Mouse (Mus musculus) neural tube, embryonic 13.5 days (tissue): Measurements from ENCODE around the gene Tenm4. TPM values are rescaled to one million over a fixed set of nuclear protein-coding genes. Genes with fewer than 3 reads are reported as not detected.

Experiments used
- ATAC-seq: fragments of 200-750 bp; cut with Nextera tagmentation; 2 replicates; pipeline ENCODE4 v1.8.0; 2017; ENCODE audit warnings: low read depth, mild to moderate bottlenecking, moderate TSS enrichment, moderate library complexity
- H3K27ac ChIP-seq: fragments of 300-500 bp; sonication (generic); replicated peaks from 2 replicates; pipeline ENCODE4 v1.5.1; 2015; ENCODE audit warnings: moderate library complexity, mild to moderate bottlenecking, inconsistent platforms
- H3K27me3 ChIP-seq: fragments of 300-500 bp; sonication (generic); 2 replicates; pipeline ENCODE4 v1.6.1; 2015; ENCODE audit warnings: mild to moderate bottlenecking, inconsistent platforms
- H3K36me3 ChIP-seq: fragments of 300-500 bp; sonication (generic); 2 replicates; pipeline ENCODE4 v1.6.1; 2015; ENCODE audit warnings: mild to moderate bottlenecking, inconsistent platforms
- H3K4me1 ChIP-seq: fragments of 300-500 bp; sonication (generic); replicated peaks from 2 replicates; pipeline ENCODE4 v1.6.1; 2015; ENCODE audit warnings: inconsistent platforms
- H3K4me2 ChIP-seq: fragments of 300-500 bp; sonication (generic); 2 replicates; pipeline ENCODE4 v1.6.1; 2015; ENCODE audit warnings: inconsistent platforms, mild to moderate bottlenecking, moderate library complexity
- H3K4me3 ChIP-seq: fragments of 300-500 bp; sonication (generic); 2 replicates; pipeline ENCODE4 v1.5.1; 2015; ENCODE audit warnings: mild to moderate bottlenecking, inconsistent platforms
- H3K9ac ChIP-seq: fragments of 300-500 bp; sonication (generic); 2 replicates; pipeline ENCODE4 v1.6.1; 2015; ENCODE audit warnings: moderate library complexity, mild to moderate bottlenecking, inconsistent platforms
- H3K9me3 ChIP-seq: fragments of 300-500 bp; sonication (generic); 2 replicates; pipeline ENCODE4 v1.6.1; 2016; ENCODE audit warnings: inconsistent platforms
- WGBS: fragments of 180-500 bp; shearing (Covaris S2); methylation state at CpG from one replicate; pipeline ENCODE4 v1.1.7; 2015; 5-methylcytosine and 5-hydroxymethylcytosine counted together
- polyA plus RNA-seq: library from polyadenylated mRNA; unstranded; fragments of >200 nt; fragmentation: Nextera tagmentation; extraction: Ambion mirVana; gene quantifications from 2 replicates; pipeline ENCODE4 v1.2.1, GENCODE M21; 2015

Tenm4 gene
- polyA plus RNA-seq, 1 experiment from 2014 or later, result 36.8 TPM

DNA sequence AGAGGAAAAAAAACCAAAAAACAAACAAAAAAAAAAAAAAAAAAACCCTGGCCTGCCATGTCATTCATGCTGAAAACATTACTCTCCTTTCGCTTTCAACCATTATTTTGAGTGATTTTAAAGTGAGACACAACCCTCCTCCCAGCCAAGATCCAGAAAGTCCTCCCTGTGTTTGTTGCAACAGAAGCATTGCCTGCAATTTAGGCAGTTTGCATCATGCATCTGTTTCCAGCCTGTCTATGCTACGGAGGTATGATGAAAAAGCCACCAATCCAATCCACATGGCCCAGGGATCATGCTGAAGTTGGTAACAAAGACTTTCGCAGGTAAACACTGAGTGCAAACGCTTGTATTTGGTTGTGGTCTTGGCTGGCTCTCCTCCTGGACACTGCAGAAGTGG, 158.3 kb downstream of the Tenm4 start:
- Histone ChIP-seq H3K4me2 (no peak overlapping the region), H3K27ac (no peak overlapping the region), H3K4me1 (no peaks in the 10 kb centered on the region; the same call in 1 of the 2 replicates), H3K36me3 (peaks cover 7% of the 10 kb centered on the region; the same call in 1 of the 2 replicates), H3K9ac (no peak overlapping the region), H3K27me3 (no peaks in the 10 kb centered on the region), H3K9me3 (peaks cover 9% of the 10 kb centered on the region; the same call in 1 of the 2 replicates), H3K4me3 (no peak overlapping the region)
- ATAC-seq, result no peak
- 88% methylated on average over 4 of the region's 4 CpGs for WGBS

GRCm38 (mm10) chr7:96331186-96331585, 160.1 kb downstream of the Tenm4 start:
- Histone ChIP-seq H3K9me3 (no peaks in the 10 kb centered on the region), H3K36me3 (no peaks in the 10 kb centered on the region), H3K27me3 (no peaks in the 10 kb centered on the region), H3K4me1 (no peaks in the 10 kb centered on the region; the same call in 1 of the 2 replicates), H3K4me2 (no peak overlapping the region), H3K9ac (no peak overlapping the region), H3K27ac (no peak overlapping the region), H3K4me3 (no peak overlapping the region)
- WGBS, result 31% methylated on average over 1 of the region's 1 CpGs
- no peak for ATAC-seq

GRCm38 (mm10) chr7:96334361-96334760, 163.3 kb downstream of the Tenm4 start:
- Histone ChIP-seq H3K27ac (no peak overlapping the region), H3K9ac (no peak overlapping the region), H3K4me1 (peaks cover 6% of the 10 kb centered on the region; the same call in 1 of the 2 replicates), H3K9me3 (no peaks in the 10 kb centered on the region), H3K4me3 (no peak overlapping the region), H3K36me3 (no peaks in the 10 kb centered on the region), H3K4me2 (no peak overlapping the region), H3K27me3 (no peaks in the 10 kb centered on the region)
- 35% methylated on average over 2 of the region's 2 CpGs for WGBS
- ATAC-seq, result no peak

DNA sequence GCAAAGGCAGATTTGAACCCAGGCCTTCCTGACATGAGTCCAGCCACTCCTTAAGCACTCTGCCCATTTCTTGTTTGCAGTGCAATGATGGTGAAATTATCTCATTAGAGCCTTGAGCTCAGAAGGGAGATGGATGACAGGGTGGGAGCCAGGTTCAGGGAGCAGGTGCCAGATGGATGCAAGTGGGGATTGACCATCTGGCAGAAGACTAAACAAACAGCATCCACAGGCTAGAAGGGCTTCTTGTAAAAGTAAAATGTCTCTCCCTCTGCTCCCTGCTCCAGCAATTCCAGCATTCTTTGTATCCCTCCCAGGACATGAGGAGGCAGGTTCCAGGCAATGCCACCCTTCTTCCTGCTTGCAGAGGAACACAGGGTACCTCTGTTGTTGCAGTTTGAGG, 165.3 kb downstream of the Tenm4 start:
- H3K27ac ChIP-seq, result 0 out of 2 replicates have a peak overlapping the region, but pooled peaks have one; percentile 18

DNA sequence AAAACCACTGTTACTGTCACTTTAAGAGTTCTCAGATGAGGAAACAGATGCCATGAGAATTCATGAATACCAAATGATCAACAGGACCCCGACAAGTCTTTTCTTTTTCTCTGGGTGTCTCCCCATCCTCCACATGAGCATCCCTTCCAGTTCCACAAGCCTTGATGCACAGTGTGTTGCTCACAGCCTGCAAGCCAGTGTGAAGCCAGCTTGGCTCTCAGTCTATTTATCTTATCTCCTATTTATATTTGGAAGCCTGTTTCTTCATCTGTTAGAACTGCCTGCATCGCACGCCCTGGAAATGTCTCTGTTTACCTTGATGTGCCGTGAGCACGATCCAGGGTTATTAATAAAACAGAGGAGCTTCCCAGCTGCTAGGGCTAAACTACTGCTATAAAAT, 169.8 kb downstream of the Tenm4 start:
- 67% methylated on average over 5 of the region's 5 CpGs for WGBS
- Histone ChIP-seq H3K36me3 (no peaks in the 10 kb centered on the region), H3K4me1 (peaks cover 18% of the 10 kb centered on the region), H3K27ac (no peak overlapping the region), H3K9me3 (no peaks in the 10 kb centered on the region), H3K4me2 (no peak overlapping the region), H3K27me3 (no peaks in the 10 kb centered on the region), H3K9ac (no peak overlapping the region), H3K4me3 (no peak overlapping the region)
- ATAC-seq, result no peak

More for the DNA sequence above, 165.3 kb downstream of the Tenm4 start:
- H3K27me3 ChIP-seq, result no peaks in the 10 kb centered on the region
- no peak overlapping the region for H3K9ac ChIP-seq
- H3K4me1 ChIP-seq, result peaks cover 18% of the 10 kb centered on the region
- H3K4me2 ChIP-seq, result no peak overlapping the region
- no peaks in the 10 kb centered on the region for H3K36me3 ChIP-seq
- no peaks in the 10 kb centered on the region for H3K9me3 ChIP-seq
- ATAC-seq, result no peak
- H3K4me3 ChIP-seq, result no peak overlapping the region

DNA sequence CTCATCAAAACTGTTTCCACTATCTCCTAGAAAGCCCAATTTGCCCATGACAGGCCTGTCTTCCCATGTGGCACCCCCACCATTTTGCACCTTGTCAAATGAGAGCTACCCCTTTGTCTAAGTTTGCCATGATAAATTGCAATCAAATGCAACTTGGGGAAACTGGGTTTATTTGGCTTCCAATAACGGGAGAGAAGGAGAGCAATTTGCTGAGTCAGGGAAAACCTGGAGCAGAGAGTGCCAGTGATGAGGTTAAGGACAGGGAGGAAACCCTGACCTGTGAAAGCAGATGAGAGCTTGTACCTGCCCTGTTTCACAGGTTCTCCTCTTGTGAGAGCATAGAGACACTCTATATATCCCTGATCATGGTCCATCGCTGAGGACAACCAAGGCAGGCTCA, 170.4 kb downstream of the Tenm4 start:
- H3K9me3 ChIP-seq, result no peaks in the 10 kb centered on the region
- no peaks in the 10 kb centered on the region for H3K36me3 ChIP-seq
- peaks cover 18% of the 10 kb centered on the region for H3K4me1 ChIP-seq
- 82% methylated on average over 2 of the region's 2 CpGs for WGBS
- H3K27me3 ChIP-seq, result no peaks in the 10 kb centered on the region
- no peak overlapping the region for H3K9ac ChIP-seq
- no peak overlapping the region for H3K4me3 ChIP-seq
- no peak overlapping the region for H3K27ac ChIP-seq
- no peak for ATAC-seq
- no peak overlapping the region for H3K4me2 ChIP-seq

DNA sequence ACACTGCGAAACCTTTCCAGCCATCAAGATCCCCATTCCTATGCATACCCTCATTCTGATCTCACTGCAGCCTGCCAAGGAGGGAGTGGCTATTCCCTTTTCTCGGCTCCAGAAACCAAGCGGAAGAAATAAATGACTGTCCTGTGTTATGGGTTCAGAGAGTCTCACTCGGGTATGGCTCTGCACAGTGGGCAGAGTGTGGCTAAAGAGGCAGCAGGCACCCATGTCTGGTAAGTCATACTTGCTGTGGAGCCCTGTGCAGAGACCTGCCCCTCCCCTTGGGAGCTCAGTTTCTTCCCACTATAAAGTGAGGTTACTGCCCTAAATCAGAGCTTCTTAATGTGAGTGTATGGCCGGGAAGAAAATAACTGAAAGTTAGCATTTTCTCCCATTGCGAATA, 171.9 kb downstream of the Tenm4 start:
- ATAC-seq, result no peak
- Histone ChIP-seq H3K27me3 (no peaks in the 10 kb centered on the region), H3K4me3 (no peak overlapping the region), H3K4me1 (peaks cover 18% of the 10 kb centered on the region), H3K4me2 (no peak overlapping the region), H3K9me3 (no peaks in the 10 kb centered on the region), H3K36me3 (no peaks in the 10 kb centered on the region), H3K27ac (no peak overlapping the region), H3K9ac (no peak overlapping the region)
- WGBS, result 72% methylated on average over 6 of the region's 6 CpGs

GRCm38 (mm10) chr7:96343667-96344066, 172.6 kb downstream of the Tenm4 start:
- WGBS, result 69% methylated on average over 2 of the region's 2 CpGs
- no peak overlapping the region for H3K4me3 ChIP-seq
- H3K27ac ChIP-seq, result no peak overlapping the region
- H3K9ac ChIP-seq, result no peak overlapping the region
- H3K27me3 ChIP-seq, result no peaks in the 10 kb centered on the region
- no peak overlapping the region for H3K4me2 ChIP-seq
- no peaks in the 10 kb centered on the region for H3K9me3 ChIP-seq
- ATAC-seq, result no peak
- peaks cover 18% of the 10 kb centered on the region for H3K4me1 ChIP-seq
- H3K36me3 ChIP-seq, result no peaks in the 10 kb centered on the region

DNA sequence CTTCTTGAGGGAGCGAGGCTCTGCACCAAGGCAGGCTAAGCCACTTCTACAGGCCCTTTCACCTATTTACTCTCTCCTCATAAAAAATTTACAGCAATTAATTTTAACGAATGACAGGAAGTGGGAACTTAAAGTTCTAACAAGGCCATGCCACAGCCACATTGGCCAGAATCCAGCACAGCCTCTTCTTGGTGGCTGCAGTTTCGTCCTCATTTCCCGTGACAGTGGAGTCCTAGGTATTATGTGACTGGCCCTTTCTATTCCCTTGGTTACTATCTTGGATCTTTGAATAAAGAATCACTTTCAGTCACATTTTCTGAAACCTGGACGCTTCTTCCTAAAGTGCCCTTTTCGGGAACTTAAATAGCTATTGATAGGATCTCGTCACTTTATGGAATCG, 181.6 kb downstream of the Tenm4 start:
- H3K36me3 ChIP-seq, result no peaks in the 10 kb centered on the region
- 77% methylated on average over 8 of the region's 8 CpGs for WGBS
- H3K9me3 ChIP-seq, result no peaks in the 10 kb centered on the region
- no peaks in the 10 kb centered on the region for H3K27me3 ChIP-seq
- H3K4me1 ChIP-seq, result 0 out of 2 replicates have a peak, but pooled peaks cover 5% of the 10 kb centered on the region
- no peak for ATAC-seq
- H3K27ac ChIP-seq, result no peak overlapping the region
- H3K4me2 ChIP-seq, result no peak overlapping the region
- no peak overlapping the region for H3K4me3 ChIP-seq
- H3K9ac ChIP-seq, result no peak overlapping the region

DNA sequence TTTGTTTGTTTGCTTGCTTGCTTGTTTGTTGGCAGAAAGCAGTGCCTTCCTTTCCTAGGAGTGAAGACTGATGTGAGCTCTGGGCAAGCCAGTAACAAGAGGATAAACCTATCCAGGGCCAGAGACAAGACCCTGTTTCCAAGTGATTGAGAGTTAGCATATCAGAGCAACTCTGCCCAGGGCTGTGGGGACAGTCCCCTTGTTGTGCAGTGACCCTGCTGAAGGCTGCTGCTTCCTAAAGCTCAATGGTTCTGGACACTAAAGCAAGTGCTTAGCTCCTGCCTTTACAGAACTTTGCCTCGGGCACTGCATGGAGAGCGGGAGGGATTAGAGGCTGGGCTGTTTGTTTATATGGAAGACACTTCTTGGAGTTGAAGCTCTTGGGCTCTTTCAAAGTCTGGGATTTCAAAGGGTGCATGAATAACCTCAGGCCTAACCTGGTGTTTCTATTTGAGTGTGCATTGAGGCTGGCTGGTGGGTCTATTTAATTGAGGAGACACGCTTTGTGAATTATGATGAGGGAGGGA, 185.3 kb downstream of the Tenm4 start:
- H3K4me1 ChIP-seq, result peaks cover 5% of the 10 kb centered on the region; the same call in 1 of the 2 replicates
- WGBS, result 41% methylated on average over 3 of the region's 3 CpGs
- no peaks in the 10 kb centered on the region for H3K27me3 ChIP-seq
- no peak overlapping the region for H3K4me2 ChIP-seq
- H3K4me3 ChIP-seq, result no peak overlapping the region
- no peak overlapping the region for H3K27ac ChIP-seq
- ATAC-seq, result no peak
- H3K9ac ChIP-seq, result no peak overlapping the region
- H3K9me3 ChIP-seq, result no peaks in the 10 kb centered on the region
- no peaks in the 10 kb centered on the region for H3K36me3 ChIP-seq

DNA sequence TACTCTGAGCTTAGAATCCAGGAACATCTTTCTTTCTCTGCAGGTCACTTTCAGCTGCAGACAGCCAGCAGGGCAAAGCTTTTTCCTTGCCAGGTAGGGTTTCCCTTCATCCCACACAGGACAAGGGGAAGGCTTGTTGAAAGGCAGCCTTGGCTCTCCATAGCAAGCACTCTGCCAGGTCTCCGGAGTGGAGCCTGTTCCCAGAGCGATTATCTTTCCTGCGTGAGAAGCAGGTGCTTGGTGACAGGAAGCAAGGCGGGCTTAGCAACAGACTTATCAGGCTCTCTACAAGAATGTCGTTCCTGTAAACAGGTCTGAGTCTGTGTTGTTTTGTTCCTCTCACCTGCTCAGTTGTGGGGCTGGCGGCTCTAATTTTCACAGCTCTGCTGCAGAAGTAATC, 186.5 kb downstream of the Tenm4 start:
- Histone ChIP-seq H3K27me3 (no peaks in the 10 kb centered on the region), H3K36me3 (no peaks in the 10 kb centered on the region), H3K27ac (no peak overlapping the region), H3K9ac (no peak overlapping the region), H3K4me1 (peaks cover 5% of the 10 kb centered on the region; the same call in 1 of the 2 replicates), H3K9me3 (no peaks in the 10 kb centered on the region), H3K4me3 (no peak overlapping the region), H3K4me2 (no peak overlapping the region)
- WGBS, result 66% methylated on average over 6 of the region's 6 CpGs
- no peak for ATAC-seq

GRCm38 (mm10) chr7:96363311-96363710, 192.3 kb downstream of the Tenm4 start:
- H3K9ac ChIP-seq, result no peak overlapping the region
- no peak for ATAC-seq
- WGBS, result 80% methylated on average over 3 of the region's 3 CpGs

DNA sequence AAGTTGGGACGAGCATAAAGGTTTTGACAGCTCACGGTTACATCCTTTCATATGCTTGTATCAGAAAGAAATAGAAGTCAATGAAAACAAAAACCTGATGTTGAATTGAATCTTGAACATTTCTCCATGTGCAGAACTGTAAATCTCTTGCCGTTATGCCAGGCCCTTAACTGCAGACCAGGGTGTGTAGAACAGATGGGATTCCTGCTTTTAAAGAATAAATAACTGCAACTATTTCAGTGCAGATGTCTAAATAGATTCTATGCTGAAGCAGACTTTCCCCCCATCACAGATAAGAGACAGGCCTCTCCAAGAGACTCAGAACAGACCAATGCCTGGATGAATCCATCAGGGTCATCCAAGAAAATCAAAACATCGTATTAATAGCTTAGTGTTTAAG, 198.9 kb downstream of the Tenm4 start:
- no peak overlapping the region for H3K9ac ChIP-seq
- ATAC-seq, result no peak
- WGBS, result 86% methylated on average over 4 of the region's 4 CpGs
- peaks cover 6% of the 10 kb centered on the region for H3K4me1 ChIP-seq
- no peaks in the 10 kb centered on the region for H3K9me3 ChIP-seq
- H3K36me3 ChIP-seq, result no peaks in the 10 kb centered on the region
- H3K27ac ChIP-seq, result no peak overlapping the region
- H3K4me3 ChIP-seq, result no peak overlapping the region
- no peaks in the 10 kb centered on the region for H3K27me3 ChIP-seq
- H3K4me2 ChIP-seq, result no peak overlapping the region

More at GRCm38 (mm10) chr7:96363311-96363710, 192.3 kb downstream of the Tenm4 start:
- H3K9me3 ChIP-seq, result no peaks in the 10 kb centered on the region
- no peaks in the 10 kb centered on the region; the same call in 1 of the 2 replicates for H3K4me1 ChIP-seq
- H3K36me3 ChIP-seq, result no peaks in the 10 kb centered on the region
- H3K27ac ChIP-seq, result no peak overlapping the region
- H3K4me3 ChIP-seq, result no peak overlapping the region
- H3K4me2 ChIP-seq, result no peak overlapping the region
- H3K27me3 ChIP-seq, result no peaks in the 10 kb centered on the region
